In genomic region chr4:93638207-93638606, GRCm38 (mm10) we compare ENCODE assay signal across 23 mouse cellular contexts.
"Had no signal": no experiment of that assay in that cellular context is flagged by ENCODE, and none has a peak within 500 bp of the region (broad histone marks: within the 10 kb centered on the region; RNA-seq: fewer than 3 reads in every experiment).

No protein-coding gene starts in this region.

- H3K4me1 ChIP-seq: intestine, embryonic 15.5 days; kidney, embryonic 15.5 days; lung, embryonic 15.5 days; midbrain, embryonic 12.5 days; midbrain, embryonic 15.5 days; neural tube, embryonic 13.5 days had no signal

- H3K27ac ChIP-seq: intestine, embryonic 15.5 days; kidney, embryonic 15.5 days; left cerebral cortex, adult 2 months; lung, embryonic 15.5 days; macrophage; midbrain, embryonic 12.5 days; midbrain, embryonic 15.5 days; neural tube, embryonic 13.5 days; stomach, postnatal 0 days had no signal

- ATAC-seq: intestine, embryonic 15.5 days; midbrain, embryonic 15.5 days had no signal

- H3K4me2 ChIP-seq: intestine, embryonic 15.5 days; kidney, embryonic 15.5 days; lung, embryonic 15.5 days; midbrain, embryonic 12.5 days; midbrain, embryonic 15.5 days; neural tube, embryonic 13.5 days had no signal

- H3K27me3 ChIP-seq: intestine, embryonic 15.5 days; kidney, embryonic 15.5 days; lung, embryonic 15.5 days; midbrain, embryonic 12.5 days; midbrain, embryonic 15.5 days; neural tube, embryonic 13.5 days had no signal

- H3K4me3 ChIP-seq: intestine, embryonic 15.5 days; kidney, embryonic 15.5 days; left cerebral cortex, adult 2 months; lung, embryonic 15.5 days; midbrain, embryonic 12.5 days; midbrain, embryonic 15.5 days; myocyte; neural tube, embryonic 13.5 days had no signal

- H3K9ac ChIP-seq: intestine, embryonic 15.5 days; kidney, embryonic 15.5 days; lung, embryonic 15.5 days; midbrain, embryonic 12.5 days; midbrain, embryonic 15.5 days; neural tube, embryonic 13.5 days had no signal

- H3K9me3 ChIP-seq: intestine, embryonic 15.5 days; kidney, embryonic 15.5 days; lung, embryonic 15.5 days; midbrain, embryonic 12.5 days; midbrain, embryonic 15.5 days; neural tube, embryonic 13.5 days had no signal

- DNase-seq: kidney, adult 11 months; kidney, adult 8-10 months; kidney, postnatal 10 days; kidney, postnatal 36 days; layer of hippocampus, postnatal 36 days; lung, adult 18-20 months; lung, postnatal 10 days; right cerebral cortex, adult 18-20 months; right cerebral cortex, postnatal 14 days; right cerebral cortex, postnatal 4 days; thymus, adult 2 months; thymus, postnatal 14 days; thymus, postnatal 4 days had no signal

- H3K36me3 ChIP-seq: intestine, embryonic 15.5 days; kidney, embryonic 15.5 days; lung, embryonic 15.5 days; midbrain, embryonic 12.5 days; midbrain, embryonic 15.5 days; neural tube, embryonic 13.5 days had no signal
